Mouse (Mus musculus): ENCODE measurements around the gene Cbfa2t2.

DNA sequence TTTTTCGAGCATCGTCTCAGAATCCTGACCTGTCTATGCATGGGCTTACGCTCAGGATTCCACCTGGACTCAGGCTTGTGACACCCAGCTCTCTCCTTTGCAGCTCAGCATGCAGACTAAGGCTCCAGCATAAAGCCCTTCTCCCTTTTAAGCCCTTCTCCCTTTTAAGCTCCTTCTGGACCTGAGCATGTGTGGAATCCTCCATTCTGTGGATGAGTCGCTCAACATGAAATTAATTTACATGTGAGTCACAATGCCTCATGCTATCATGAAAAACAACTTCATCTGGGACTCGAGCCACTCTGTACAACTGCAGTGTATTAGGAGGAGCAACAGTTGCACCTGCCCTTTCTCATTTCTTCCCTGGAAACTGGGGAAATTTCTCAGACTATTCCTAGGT, 14.1 kb upstream of the Cbfa2t2 start:
- TF ChIP-seq CTCF (IDR thresholded peaks at IDR 0.05; ENCODE audit: insufficient read depth, low read length) (no peak), POLR2A (IDR thresholded peaks at IDR 0.05; ENCODE audit: borderline replicate concordance, extremely low read depth, low read depth, low read length) (no peak)

Measured in lung, adult 2 months (tissue).